21 mouse cellular contexts compared by ENCODE assay signal in the genomic region with DNA sequence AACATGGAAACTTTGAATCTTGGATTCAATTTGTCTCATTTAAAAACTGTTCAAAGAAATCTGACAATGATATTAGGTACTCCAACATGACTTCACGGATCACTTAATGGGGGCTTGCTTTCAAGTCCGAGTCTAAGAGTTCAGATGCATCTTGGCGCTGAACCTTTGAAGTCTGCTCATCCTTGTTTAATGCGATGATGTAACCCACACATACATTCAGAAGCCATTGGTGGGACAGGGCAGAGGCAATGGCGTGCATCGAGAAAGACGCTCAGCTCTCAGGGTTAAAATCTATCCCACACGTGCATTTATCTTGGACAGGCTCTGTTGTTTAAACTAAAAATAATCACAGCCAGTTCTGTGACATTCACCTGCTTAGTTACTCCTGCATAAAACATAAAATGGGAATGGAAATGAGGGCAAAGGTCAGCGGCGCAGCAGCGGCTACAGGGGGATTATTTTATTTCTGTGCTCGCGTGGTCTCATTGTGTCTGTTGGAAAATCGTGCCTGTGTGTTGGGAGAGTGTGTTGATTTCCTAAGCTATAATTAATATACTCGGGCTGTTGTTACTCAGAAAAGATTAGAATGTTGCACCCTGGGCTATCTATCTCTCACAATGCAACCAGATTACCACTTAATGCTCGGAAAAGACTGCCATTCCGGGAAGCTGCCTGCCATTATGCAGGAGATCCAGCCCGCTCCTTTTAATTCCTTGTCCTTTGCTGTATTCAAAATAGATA.
A peak's percentile ranks its signal among the peaks of the same experiment; 100 is the strongest.
DNase-seq lines count a peak whose midpoint lies in the region; ATAC-seq lines count a peak whose summit lies in the region.
"Had no signal": no experiment of that assay in that cellular context is flagged by ENCODE, and none has a peak within 500 bp of the region (broad histone marks: within the 10 kb centered on the region; RNA-seq: fewer than 3 reads in every experiment).

No protein-coding gene starts in this region.

- H3K27ac ChIP-seq in hindbrain, embryonic 14.5 days = peak overlapping the region; percentile 70
- no peak overlapping the region for H3K27ac ChIP-seq in hindbrain, embryonic 10.5 days
- peak overlapping the region; percentile 61 for H3K27ac ChIP-seq in forebrain, embryonic 12.5 days
- H3K27ac ChIP-seq in hindbrain, embryonic 16.5 days (ENCODE audit: low read depth, low read length) = no peak overlapping the region
- H3K27ac ChIP-seq in midbrain, embryonic 16.5 days (ENCODE audit: low read length) = peak overlapping the region; percentile 25
- H3K27ac ChIP-seq: embryonic facial prominence, embryonic 10.5 days; heart, adult 2 months had no signal

- H3K36me3 ChIP-seq in hindbrain, embryonic 14.5 days (replicated peaks; ENCODE audit: control insufficient read depth, insufficient read depth) = no peaks in the 10 kb centered on the region
- no peaks in the 10 kb centered on the region for H3K36me3 ChIP-seq in hindbrain, embryonic 10.5 days
- H3K36me3 ChIP-seq in forebrain, embryonic 12.5 days (replicated peaks) = no peaks in the 10 kb centered on the region
- H3K36me3 ChIP-seq in hindbrain, embryonic 16.5 days (ENCODE audit: control insufficient read depth, insufficient read depth, low read length) = no peaks in the 10 kb centered on the region
- H3K36me3 ChIP-seq in midbrain, embryonic 16.5 days (ENCODE audit: control insufficient read depth, insufficient read depth, low read length) = no peaks in the 10 kb centered on the region
- H3K36me3 ChIP-seq: embryonic facial prominence, embryonic 10.5 days had no signal

- no peak overlapping the region for H3K4me3 ChIP-seq in hindbrain, embryonic 14.5 days (replicated peaks; ENCODE audit: low read length)
- H3K4me3 ChIP-seq in hindbrain, embryonic 10.5 days = no peak overlapping the region
- no peak overlapping the region for H3K4me3 ChIP-seq in forebrain, embryonic 12.5 days (replicated peaks)
- H3K4me3 ChIP-seq in hindbrain, embryonic 16.5 days (ENCODE audit: low read length) = no peak overlapping the region
- no peak overlapping the region for H3K4me3 ChIP-seq in midbrain, embryonic 16.5 days (ENCODE audit: low read depth, low read length)
- H3K4me3 ChIP-seq: embryonic facial prominence, embryonic 10.5 days; heart, adult 2 months; megakaryocyte, embryonic 14.5 days; myocyte had no signal

- no peak overlapping the region for H3K9ac ChIP-seq in hindbrain, embryonic 14.5 days
- no peak overlapping the region for H3K9ac ChIP-seq in forebrain, embryonic 12.5 days
- no peak overlapping the region for H3K9ac ChIP-seq in hindbrain, embryonic 16.5 days (ENCODE audit: low read depth, low read length)
- H3K9ac ChIP-seq in midbrain, embryonic 16.5 days (ENCODE audit: low read depth, low read length) = peak overlapping the region; percentile 44
- H3K9ac ChIP-seq: liver, postnatal 0 days had no signal

- no peak for ATAC-seq in hindbrain, embryonic 14.5 days (ENCODE audit: low FRiP score)
- peak; percentile 76 for ATAC-seq in forebrain, embryonic 12.5 days (ENCODE audit: low FRiP score)
- ATAC-seq in hindbrain, embryonic 16.5 days = no peak
- ATAC-seq in midbrain, embryonic 16.5 days = 0 out of 2 replicates have a peak, but pooled peaks have one; percentile 11
- no peak for ATAC-seq in megakaryocyte, adult 5-6 weeks (ENCODE audit: poor library complexity, severe bottlenecking)
- ATAC-seq: intestine, postnatal 0 days; liver, postnatal 0 days had no signal

- H3K9me3 ChIP-seq in hindbrain, embryonic 14.5 days (ENCODE audit: control insufficient read depth, low read length) = no peaks in the 10 kb centered on the region
- H3K9me3 ChIP-seq in hindbrain, embryonic 10.5 days = no peaks in the 10 kb centered on the region
- no peaks in the 10 kb centered on the region for H3K9me3 ChIP-seq in forebrain, embryonic 12.5 days
- no peaks in the 10 kb centered on the region for H3K9me3 ChIP-seq in hindbrain, embryonic 16.5 days (ENCODE audit: control insufficient read depth, low read length)
- H3K9me3 ChIP-seq in midbrain, embryonic 16.5 days (replicated peaks; ENCODE audit: control insufficient read depth, low read length, poor library complexity, severe bottlenecking) = no peaks in the 10 kb centered on the region
- H3K9me3 ChIP-seq: embryonic facial prominence, embryonic 10.5 days had no signal

- H3K4me1 ChIP-seq in hindbrain, embryonic 14.5 days (replicated peaks; ENCODE audit: control insufficient read depth, insufficient read depth, low read length) = no peaks in the 10 kb centered on the region
- no peaks in the 10 kb centered on the region; the same call in 1 of the 2 replicates for H3K4me1 ChIP-seq in hindbrain, embryonic 10.5 days (replicated peaks)
- H3K4me1 ChIP-seq in forebrain, embryonic 12.5 days = peaks cover 7% of the 10 kb centered on the region
- H3K4me1 ChIP-seq in hindbrain, embryonic 16.5 days (ENCODE audit: control insufficient read depth, insufficient read depth, low read depth, low read length) = no peaks in the 10 kb centered on the region
- H3K4me1 ChIP-seq in midbrain, embryonic 16.5 days (ENCODE audit: control insufficient read depth, insufficient read depth, low read length) = peaks cover 9% of the 10 kb centered on the region; the same call in 1 of the 2 replicates
- H3K4me1 ChIP-seq: embryonic facial prominence, embryonic 10.5 days; megakaryocyte, embryonic 14.5 days had no signal

- WGBS in hindbrain, embryonic 14.5 days = 53% methylated on average over 18 of the region's 18 CpGs
- WGBS in hindbrain, embryonic 10.5 days = 86% methylated on average over 18 of the region's 18 CpGs
- 32% methylated on average over 18 of the region's 18 CpGs for WGBS in forebrain, embryonic 12.5 days
- 58% methylated on average over 18 of the region's 18 CpGs for WGBS in hindbrain, embryonic 16.5 days
- 30% methylated on average over 18 of the region's 18 CpGs for WGBS in midbrain, embryonic 16.5 days

- no peak for DNase-seq in hindbrain, embryonic 14.5 days (ENCODE audit: low spot score)
- no peak for DNase-seq in hindbrain, embryonic 10.5 days (ENCODE audit: low spot score)
- no peak for DNase-seq in left cerebral cortex, postnatal 36 days (ENCODE audit: low spot score in 2 of 2)
- no peak for DNase-seq in adrenal gland, postnatal 25 days
- DNase-seq: adrenal gland, postnatal 14 days; cerebellum, adult 2 months; heart, adult 2 months; left cerebral cortex, postnatal 4 days; liver; liver, postnatal 0 days; lung, postnatal 10 days; thymus, postnatal 14 days had no signal

- H3K27me3 ChIP-seq in hindbrain, embryonic 14.5 days (ENCODE audit: control insufficient read depth, insufficient read depth, low read length) = no peaks in the 10 kb centered on the region
- no peaks in the 10 kb centered on the region for H3K27me3 ChIP-seq in hindbrain, embryonic 10.5 days (ENCODE audit: insufficient read depth, poor library complexity, severe bottlenecking)
- H3K27me3 ChIP-seq in forebrain, embryonic 12.5 days = no peaks in the 10 kb centered on the region
- H3K27me3 ChIP-seq in hindbrain, embryonic 16.5 days (replicated peaks; ENCODE audit: control insufficient read depth, insufficient read depth, low read length) = no peaks in the 10 kb centered on the region
- H3K27me3 ChIP-seq in midbrain, embryonic 16.5 days (ENCODE audit: control insufficient read depth, insufficient read depth, low read depth, low read length) = no peaks in the 10 kb centered on the region
- H3K27me3 ChIP-seq: CH12.LX; megakaryocyte, embryonic 14.5 days had no signal

- peak overlapping the region; percentile 21; the same call in 1 of the 2 replicates for H3K4me2 ChIP-seq in hindbrain, embryonic 14.5 days (replicated peaks)
- H3K4me2 ChIP-seq in forebrain, embryonic 12.5 days = peak overlapping the region; percentile 32
- H3K4me2 ChIP-seq in hindbrain, embryonic 16.5 days (ENCODE audit: low read length) = peak overlapping the region; percentile 18; the same call in 1 of the 2 replicates
- peak overlapping the region; percentile 26; the same call in 1 of the 2 replicates for H3K4me2 ChIP-seq in midbrain, embryonic 16.5 days (ENCODE audit: low read length)

- intact Hi-C loops in left cerebral cortex, postnatal 36 days (cut with DNase I) = no loop called here

Comparison
In these comparisons a context has a peak if more than half of its experiments do, and no peak if none do; other contexts are left out.
1. H3K27ac ChIP-seq: peak in hindbrain, embryonic 14.5 days (single experiment), forebrain, embryonic 12.5 days (single experiment) and midbrain, embryonic 16.5 days (single experiment); none in hindbrain, embryonic 10.5 days (single experiment) and hindbrain, embryonic 16.5 days (single experiment).
2. ATAC-seq: peak in forebrain, embryonic 12.5 days (single experiment) and midbrain, embryonic 16.5 days (single experiment); none in hindbrain, embryonic 14.5 days (single experiment), hindbrain, embryonic 16.5 days (single experiment) and megakaryocyte, adult 5-6 weeks (single experiment).
3. Peak in every context shown above with its lines, with median percentiles within 50 percentile points of each other: H3K4me2 ChIP-seq.